Mouse (Mus musculus): ENCODE data around the gene Abcg1.
A peak's percentile ranks its signal among the peaks of the same experiment; 100 is the strongest.

Abcg1 gene

DNA sequence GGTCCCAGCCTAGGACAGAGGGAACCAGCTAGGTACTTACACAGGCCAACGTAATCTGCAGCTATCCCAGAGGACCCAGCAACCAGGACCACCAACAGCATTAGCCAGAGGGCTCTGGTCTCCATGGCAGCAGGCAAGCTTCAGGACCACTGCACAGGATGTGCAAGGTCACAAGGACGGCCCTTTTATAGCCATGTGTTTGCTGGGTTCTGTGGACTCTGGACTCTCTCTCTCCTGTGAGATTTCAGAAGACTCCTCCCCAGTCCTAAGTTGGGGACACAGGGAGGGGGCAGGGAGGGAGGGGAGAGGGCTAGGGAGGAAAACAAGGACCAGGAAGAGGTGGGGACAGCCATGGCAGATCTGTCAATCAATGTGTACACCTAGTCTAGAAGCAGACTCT is 72.0 kb downstream of the Abcg1 start, which contains the start of gene Tff3:
Gene Tff3, minus strand, starts transcription at position 195 of the 400 bp plus-strand sequence.
- DNase-seq (ENCODE audit: low spot score) = no peak

DNA sequence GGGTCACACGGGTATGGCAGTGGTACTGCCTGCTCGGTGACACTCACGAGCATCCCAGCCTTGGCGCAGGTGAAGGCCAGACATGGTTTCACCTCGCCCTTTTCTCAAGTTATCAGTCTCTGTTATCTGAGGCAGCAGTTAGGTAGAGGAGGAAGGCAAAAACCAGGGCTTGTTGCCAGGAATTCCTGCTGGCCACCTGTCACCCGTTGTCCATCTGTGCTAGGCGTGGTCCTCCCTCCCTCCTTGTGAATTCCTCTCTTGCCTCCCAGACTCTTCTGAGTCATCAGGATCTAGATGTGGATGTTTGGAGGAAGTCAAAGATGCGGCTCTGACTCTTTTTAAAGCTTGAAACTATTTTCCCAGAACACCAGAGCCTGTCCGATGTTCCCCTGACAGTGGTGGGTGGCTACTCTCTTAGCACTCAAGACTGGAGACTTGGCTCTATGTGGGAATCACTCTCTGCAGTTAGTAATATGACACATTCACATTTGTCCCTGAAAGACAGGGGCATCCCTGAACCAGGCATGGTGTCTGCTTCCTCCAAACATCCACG is 73.9 kb downstream of the Abcg1 start:
- DNase-seq (ENCODE audit: low spot score) = no peak

- DNase-seq (ENCODE audit: low spot score) = no peak
These were observed 76.3 kb downstream of the Abcg1 start for GRCm38 (mm10) chr17:31133776-31134175.

GRCm38 (mm10) chr17:31134913-31135312 is 77.4 kb downstream of the Abcg1 start:
- no peak for DNase-seq (ENCODE audit: low spot score)

GRCm38 (mm10) chr17:31136291-31136690 is 78.8 kb downstream of the Abcg1 start:
- DNase-seq (ENCODE audit: low spot score) = no peak

DNA sequence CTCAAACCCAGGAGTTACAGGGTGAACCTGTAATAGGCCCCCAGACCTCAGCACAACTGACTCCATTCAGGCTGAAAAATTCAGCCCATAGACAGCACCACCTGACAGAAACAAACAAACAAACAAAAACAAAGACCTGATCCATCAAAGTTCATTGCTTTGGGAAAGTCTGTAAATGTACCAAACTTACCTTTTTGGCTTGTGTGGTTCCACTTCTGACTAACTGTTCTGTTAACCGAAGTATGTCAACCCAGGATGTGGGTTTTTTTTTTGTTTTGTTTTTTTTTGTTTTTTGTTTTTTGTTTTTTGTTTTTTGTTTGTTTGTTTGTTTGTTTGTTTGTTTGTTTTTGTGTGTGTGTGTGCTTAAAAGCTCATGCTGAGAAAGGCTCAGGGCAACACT is 79.3 kb downstream of the Abcg1 start:
- DNase-seq (ENCODE audit: low spot score) = no peak

GRCm38 (mm10) chr17:31138398-31138797 is 80.9 kb downstream of the Abcg1 start:
- DNase-seq (ENCODE audit: low spot score) = peak; percentile 73

GRCm38 (mm10) chr17:31142116-31142515 is 84.6 kb downstream of the Abcg1 start:
- DNase-seq (ENCODE audit: low spot score) = no peak

DNA sequence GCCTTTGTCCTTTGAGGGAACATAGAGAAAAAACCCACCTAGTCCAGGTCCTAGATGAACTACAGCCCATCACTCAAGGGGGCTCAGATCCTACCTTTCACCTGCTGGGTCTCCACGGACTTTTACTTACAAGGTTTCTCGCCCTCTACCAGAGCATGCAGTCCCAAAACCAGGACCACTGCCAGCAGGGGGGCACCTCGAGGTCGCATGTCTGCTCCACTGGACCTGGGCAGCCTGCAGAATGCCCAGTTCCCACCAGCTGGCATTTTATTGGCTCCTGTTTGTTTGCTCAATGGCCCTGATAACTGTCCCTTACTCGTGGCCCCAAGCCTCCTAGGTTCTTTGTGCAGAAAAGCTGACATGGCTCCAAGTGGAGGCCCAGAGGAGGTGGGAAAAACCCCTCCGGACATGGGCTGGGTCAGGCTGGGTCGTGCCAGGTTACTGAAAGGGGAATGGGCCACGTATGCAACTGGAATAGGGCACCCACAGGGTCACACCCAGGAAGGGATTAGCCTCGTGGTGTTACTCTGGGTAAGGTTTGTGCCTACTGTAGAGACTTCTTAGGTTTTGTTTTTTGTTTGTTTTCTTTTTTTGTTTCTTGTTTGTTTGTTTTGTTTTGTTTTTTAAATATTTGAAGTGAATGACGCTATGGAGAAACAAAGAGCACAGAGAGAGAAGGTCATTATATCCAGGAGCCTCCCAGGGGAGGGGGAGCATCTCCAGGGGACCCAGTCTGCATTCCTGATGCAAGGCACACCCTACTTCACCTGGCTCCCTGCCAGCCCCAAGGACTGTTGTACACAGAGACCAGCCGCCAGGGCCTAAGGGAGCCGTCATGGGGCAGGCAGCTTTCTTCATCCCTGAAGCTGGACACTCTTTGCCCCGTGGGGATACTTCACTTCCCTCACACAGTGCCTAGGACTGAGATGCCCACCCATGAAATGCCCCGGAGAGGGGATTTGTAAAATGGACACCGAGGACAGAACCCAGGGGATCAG is 86.9 kb downstream of the Abcg1 start, which contains the start of gene Tff2:
Gene Tff2, minus strand, starts transcription at position 243 of the 998 bp plus-strand sequence.
- no peak for DNase-seq (ENCODE audit: low spot score)

DNA sequence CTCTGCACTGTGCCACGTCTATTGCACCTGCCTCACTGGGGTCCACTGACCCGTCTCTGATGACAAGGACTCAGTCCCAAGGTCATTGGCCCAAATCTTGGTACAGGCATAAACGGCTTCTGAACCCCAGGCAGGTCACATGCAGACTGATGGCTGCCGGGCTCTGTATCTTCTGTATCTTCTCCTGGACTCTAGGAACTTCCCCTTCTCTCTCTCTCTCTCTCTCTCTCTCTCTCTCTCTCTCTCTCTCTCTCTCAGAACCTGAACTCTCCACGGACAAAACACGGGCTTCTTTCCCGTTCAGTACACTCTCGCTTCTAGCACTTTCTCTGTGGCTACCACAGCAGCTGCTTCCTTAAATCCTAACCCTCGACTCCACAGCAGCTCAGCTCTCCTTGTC is 88.5 kb downstream of the Abcg1 start:
- no peak for DNase-seq (ENCODE audit: low spot score)

DNA sequence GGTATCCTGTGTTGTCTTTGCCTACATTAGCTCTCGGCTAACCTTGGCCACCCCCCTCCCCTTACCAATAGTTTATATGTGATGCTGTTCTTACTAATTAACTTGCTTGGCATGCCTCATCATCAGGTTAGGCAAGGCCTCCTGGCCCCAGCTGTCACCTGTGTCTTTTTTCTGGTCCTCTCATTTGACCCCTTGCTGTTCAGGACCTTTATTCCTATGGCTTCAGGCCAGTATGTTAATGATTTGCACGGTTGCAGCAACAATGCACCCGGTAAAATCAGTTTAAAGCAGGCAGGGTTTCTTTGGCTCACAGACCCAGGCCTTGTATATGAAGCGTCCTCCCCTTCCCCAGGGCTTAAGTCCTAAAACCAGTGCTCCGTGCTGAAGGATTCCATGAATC is 95.0 kb downstream of the Abcg1 start:
- DNase-seq (ENCODE audit: low spot score) = no peak

- no peak for DNase-seq (ENCODE audit: low spot score)
These were observed 95.6 kb downstream of the Abcg1 start for GRCm38 (mm10) chr17:31152966-31153499.

DNA sequence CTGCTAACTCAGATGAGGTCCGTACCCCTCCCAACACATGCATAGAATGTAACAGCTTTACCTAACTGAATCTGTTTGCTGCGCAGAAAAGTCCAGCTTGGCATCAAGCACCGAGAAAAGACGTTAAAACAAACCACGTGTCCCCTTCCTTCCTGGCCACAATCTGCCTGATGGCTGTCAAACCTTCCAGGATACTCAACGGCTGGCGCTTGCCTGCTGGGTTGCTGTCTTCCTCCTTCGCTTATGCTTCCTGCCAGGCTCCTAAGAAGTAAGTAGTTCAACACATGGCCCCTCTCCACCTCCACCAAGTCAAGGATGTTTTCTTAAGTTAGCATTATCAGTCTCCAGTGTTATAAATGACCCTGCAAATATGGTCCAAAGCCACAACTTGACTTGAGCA is 96.3 kb downstream of the Abcg1 start:
- DNase-seq (ENCODE audit: low spot score) = no peak

GRCm38 (mm10) chr17:31157921-31158320 is 100.4 kb downstream of the Abcg1 start:
- no peak for DNase-seq (ENCODE audit: low spot score)

- DNase-seq (ENCODE audit: low spot score) = no peak
These were observed 102.8 kb downstream of the Abcg1 start for GRCm38 (mm10) chr17:31160291-31160690.

DNA sequence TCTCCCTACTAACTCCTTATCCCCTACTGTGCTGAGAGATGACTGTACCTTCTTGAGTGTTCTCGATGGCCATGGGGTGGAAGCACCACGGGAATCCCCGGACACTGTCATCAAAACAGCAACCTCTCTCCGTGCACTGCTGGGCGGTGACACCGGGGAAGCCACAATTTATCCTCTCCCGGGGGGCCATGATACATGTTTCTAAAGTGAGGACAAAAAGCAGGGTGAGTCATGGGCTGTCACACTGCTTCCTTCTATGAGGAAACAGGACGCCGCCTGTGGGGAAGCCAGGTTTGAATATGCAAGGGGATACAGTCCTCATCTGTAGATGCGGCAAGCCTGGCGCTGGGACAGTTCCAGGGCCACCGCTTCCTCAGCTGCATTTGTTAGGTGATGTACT is 105.1 kb downstream of the Abcg1 start:
- DNase-seq (ENCODE audit: low spot score) = no peak

DNA sequence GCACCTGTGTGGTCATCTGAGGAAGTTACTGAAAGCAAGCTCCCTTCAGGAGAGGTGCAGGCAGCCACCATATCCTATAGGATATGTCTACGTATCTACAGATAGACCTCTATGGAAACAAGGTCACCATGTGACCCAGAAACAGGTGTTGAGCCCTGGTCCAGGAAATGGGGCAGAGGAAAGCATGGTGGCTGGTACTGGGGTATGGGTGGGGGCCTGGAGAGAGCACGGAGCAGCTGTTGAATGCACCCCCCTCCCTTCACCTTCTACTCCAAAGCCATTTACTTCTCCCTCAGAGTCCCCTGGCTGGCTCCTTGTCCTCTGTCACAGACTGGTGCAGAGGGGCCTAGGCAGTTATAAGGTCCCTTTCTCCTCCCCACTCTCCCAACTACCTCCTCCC is 106.3 kb downstream of the Abcg1 start:
- DNase-seq (ENCODE audit: low spot score) = no peak

GRCm38 (mm10) chr17:31165127-31165526 is 107.7 kb downstream of the Abcg1 start, which contains the start of gene Tff1:
Gene Tff1, minus strand, starts transcription at chr17:31165277.
- no peak for DNase-seq (ENCODE audit: low spot score)
